Mouse (Mus musculus): Measurements from ENCODE around the gene Dscaml1.

- TF ChIP-seq CTCF (conservative IDR thresholded peaks at IDR 0.05; ENCODE audit: insufficient read depth, insufficient read length, low read depth, low read length) (no peak), POLR2A (IDR thresholded peaks at IDR 0.05; ENCODE audit: low read depth, low read length) (no peak)
Observed at GRCm38 (mm10) chr9:45610336-45611060, 184.1 kb downstream of the Dscaml1 start.

Data from kidney, adult 2 months (tissue).